Mouse (Mus musculus): ENCODE data around the gene Tmem174. TPM values are rescaled to one million over a fixed set of nuclear protein-coding genes. Genes with fewer than 3 reads are reported as not detected.

Tmem174 gene
- polyA plus RNA-seq, 1 experiment from 2014 or later, result not detected

DNA sequence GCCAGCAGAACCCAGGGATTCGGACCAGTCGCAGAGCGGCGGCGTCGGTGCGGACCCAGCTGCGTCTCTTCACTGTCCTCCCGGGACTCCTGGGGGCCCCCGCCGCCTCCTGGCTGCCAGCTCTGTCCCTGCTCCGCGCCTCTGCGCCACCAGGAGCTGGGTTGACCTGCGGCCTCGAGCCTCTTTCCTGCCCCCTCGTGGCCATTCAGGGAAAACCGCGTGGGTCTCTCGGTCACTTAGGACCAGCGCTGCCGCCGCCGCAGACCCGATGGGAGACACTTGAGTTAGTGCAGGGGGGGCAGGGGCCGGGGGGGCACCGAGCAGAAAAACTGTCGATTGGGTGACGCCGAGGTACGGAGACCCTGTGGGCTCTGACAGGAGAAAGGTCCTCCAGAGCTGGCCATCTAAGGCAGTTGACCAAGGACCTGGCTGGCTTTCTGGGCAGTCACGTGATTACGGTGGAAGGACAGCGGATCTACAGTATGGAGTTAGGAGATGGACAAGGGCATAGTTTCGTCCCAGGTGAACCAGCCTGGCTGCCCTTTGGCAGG, 48.2 kb downstream of the Tmem174 start:
- DNase-seq (ENCODE audit: low spot score, missing footprints), result peak; percentile 99
- H3K4me3 ChIP-seq (ENCODE audit: low read depth, low read length), result peak overlapping the region; percentile 42
- peak; percentile 87 for ATAC-seq (ENCODE audit: low FRiP score)
- H3K4me2 ChIP-seq, result peak overlapping the region; percentile 69
- H3K36me3 ChIP-seq (ENCODE audit: control insufficient read depth, insufficient read depth, low read length), result no peaks in the 10 kb centered on the region
- peaks cover 58% of the 10 kb centered on the region for H3K27me3 ChIP-seq (ENCODE audit: control insufficient read depth, insufficient read depth, low read length)
- H3K9me3 ChIP-seq (ENCODE audit: control insufficient read depth, low read length), result no peaks in the 10 kb centered on the region
- peak overlapping the region; percentile 47; the same call in 1 of the 2 replicates for H3K9ac ChIP-seq (ENCODE audit: low read length)
- peaks cover 10% of the 10 kb centered on the region for H3K4me1 ChIP-seq (ENCODE audit: control insufficient read depth, insufficient read depth, low read length)
- WGBS, result under 1% methylated on average over 35 of the region's 35 CpGs
- no peak overlapping the region for H3K27ac ChIP-seq (ENCODE audit: low read depth, low read length)

DNA sequence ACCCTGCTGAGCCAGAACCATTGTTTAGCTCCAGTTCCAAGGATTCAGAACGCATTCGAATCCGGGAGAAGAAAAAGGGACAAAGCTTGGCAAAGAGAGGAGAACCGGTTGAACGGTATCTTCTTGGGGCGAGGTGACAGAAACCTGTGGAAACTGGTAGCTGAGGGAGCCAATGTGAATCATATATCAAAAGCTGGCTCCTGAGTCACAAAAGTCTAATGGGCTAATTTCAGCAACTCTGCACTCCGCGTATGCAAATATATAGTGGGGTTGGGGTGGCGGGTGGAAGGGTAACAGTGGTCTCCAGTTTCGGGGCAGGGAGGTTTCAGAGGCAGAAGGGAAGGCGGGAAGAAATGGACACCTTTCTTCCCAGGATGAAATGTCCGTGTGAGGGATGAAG, 48.7 kb downstream of the Tmem174 start:
- DNase-seq (ENCODE audit: low spot score, missing footprints), result peak; percentile 95
- H3K27ac ChIP-seq (ENCODE audit: low read depth, low read length), result no peak overlapping the region
- H3K9ac ChIP-seq (ENCODE audit: low read length), result 0 out of 2 replicates have a peak overlapping the region, but pooled peaks have one; percentile 47
- peak overlapping the region; percentile 69 for H3K4me2 ChIP-seq
- peaks cover 10% of the 10 kb centered on the region for H3K4me1 ChIP-seq (ENCODE audit: control insufficient read depth, insufficient read depth, low read length)
- H3K36me3 ChIP-seq (ENCODE audit: control insufficient read depth, insufficient read depth, low read length), result no peaks in the 10 kb centered on the region
- H3K27me3 ChIP-seq (ENCODE audit: control insufficient read depth, insufficient read depth, low read length), result peaks cover 64% of the 10 kb centered on the region
- no peak for ATAC-seq (ENCODE audit: low FRiP score)
- peak overlapping the region; percentile 42 for H3K4me3 ChIP-seq (ENCODE audit: low read depth, low read length)
- no peaks in the 10 kb centered on the region for H3K9me3 ChIP-seq (ENCODE audit: control insufficient read depth, low read length)
- WGBS, result 2% methylated on average over 12 of the region's 12 CpGs

DNA sequence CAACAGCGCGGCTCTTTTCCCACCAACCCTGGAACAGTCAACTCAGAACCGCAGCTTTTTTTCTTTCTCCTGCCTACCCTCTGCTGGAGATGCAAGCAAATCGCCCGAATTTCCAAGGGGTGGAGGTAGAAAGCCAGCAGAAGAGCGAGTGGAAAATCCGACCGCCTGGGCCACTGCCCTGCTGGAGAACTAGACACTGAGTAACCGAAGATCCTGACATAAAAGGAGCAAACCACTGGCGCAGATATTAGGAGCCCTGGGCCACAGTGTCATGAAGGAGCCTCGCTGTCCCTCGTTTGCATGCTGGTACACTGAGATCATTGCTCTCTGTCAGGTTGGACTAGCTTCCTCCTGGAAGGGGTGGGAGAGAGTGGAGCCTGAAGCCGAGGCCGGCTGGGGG, 49.6 kb downstream of the Tmem174 start:
- Histone ChIP-seq H3K27me3 (ENCODE audit: control insufficient read depth, insufficient read depth, low read length) (peaks cover 68% of the 10 kb centered on the region), H3K36me3 (ENCODE audit: control insufficient read depth, insufficient read depth, low read length) (no peaks in the 10 kb centered on the region), H3K9ac (ENCODE audit: low read length) (no peak overlapping the region), H3K4me3 (ENCODE audit: low read depth, low read length) (no peak overlapping the region), H3K27ac (ENCODE audit: low read depth, low read length) (no peak overlapping the region), H3K4me1 (ENCODE audit: control insufficient read depth, insufficient read depth, low read length) (peaks cover 10% of the 10 kb centered on the region), H3K4me2 (0 out of 2 replicates have a peak overlapping the region, but pooled peaks have one; percentile 7), H3K9me3 (ENCODE audit: control insufficient read depth, low read length) (no peaks in the 10 kb centered on the region)
- peak; percentile 48; the same call in 1 of the 2 replicates for ATAC-seq (ENCODE audit: low FRiP score)
- peak; percentile 92 for DNase-seq (ENCODE audit: low spot score, missing footprints)
- WGBS, result under 1% methylated on average over 14 of the region's 14 CpGs

DNA sequence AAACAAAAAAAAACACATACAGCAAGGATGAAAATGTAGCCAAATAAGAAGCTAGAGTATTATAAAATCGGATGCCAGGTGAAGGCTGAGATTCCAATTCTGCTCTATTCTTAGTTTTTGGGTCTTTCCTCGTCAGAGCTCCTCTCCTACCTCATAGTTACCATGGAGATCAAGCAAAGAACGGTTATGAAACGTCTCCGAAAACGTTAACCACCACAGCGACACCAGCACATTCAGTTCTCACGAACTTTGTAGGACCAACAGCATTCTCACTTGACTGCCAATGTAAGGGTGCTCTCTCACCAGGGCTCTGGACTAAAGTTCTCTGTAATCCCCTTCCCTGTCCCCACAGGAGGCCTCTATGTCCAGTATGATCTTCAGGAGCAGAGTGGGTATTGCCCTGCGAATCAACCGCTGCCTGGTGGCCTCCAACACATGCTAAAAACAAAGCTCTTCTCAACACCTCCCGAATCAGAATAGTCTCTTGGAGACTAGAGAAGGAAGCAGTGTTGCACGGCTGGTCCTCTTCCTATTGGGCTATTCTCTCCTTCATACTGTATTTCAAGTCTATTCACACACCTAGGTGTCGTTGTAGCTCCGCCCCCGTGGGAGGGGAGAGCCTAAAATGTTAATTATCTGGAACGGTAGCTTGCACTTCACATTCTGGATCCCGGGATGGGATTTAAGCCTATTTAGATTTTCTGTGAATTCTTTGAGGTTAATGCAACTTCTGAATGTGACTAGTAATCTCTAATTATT, 50.2 kb downstream of the Tmem174 start:
- DNase-seq (ENCODE audit: low spot score, missing footprints), result peak; percentile 88
- Histone ChIP-seq H3K4me3 (ENCODE audit: low read depth, low read length) (no peak overlapping the region), H3K36me3 (ENCODE audit: control insufficient read depth, insufficient read depth, low read length) (no peaks in the 10 kb centered on the region), H3K4me1 (ENCODE audit: control insufficient read depth, insufficient read depth, low read length) (peaks cover 10% of the 10 kb centered on the region), H3K27me3 (ENCODE audit: control insufficient read depth, insufficient read depth, low read length) (peaks cover 72% of the 10 kb centered on the region), H3K9me3 (ENCODE audit: control insufficient read depth, low read length) (no peaks in the 10 kb centered on the region), H3K9ac (ENCODE audit: low read length) (no peak overlapping the region), H3K4me2 (no peak overlapping the region), H3K27ac (ENCODE audit: low read depth, low read length) (no peak overlapping the region)
- WGBS, result 24% methylated on average over 17 of the region's 17 CpGs
- ATAC-seq (ENCODE audit: low FRiP score), result no peak

Other genes starting within 250 kb of the Tmem174 start
- gene Gm10320, start 145.4 kb downstream of the Tmem174 start, polyA plus RNA-seq (2014; fragmentation: Nextera tagmentation; extraction: Ambion mirVana), result 0.88 and 1.0 TPM in 2 replicates
- gene Tmem171, start 57.4 kb upstream of the Tmem174 start, polyA plus RNA-seq (2014; fragmentation: Nextera tagmentation; extraction: Ambion mirVana), result not detected in 2 replicates
- gene Fcho2, start 178.0 kb upstream of the Tmem174 start, polyA plus RNA-seq (2014; fragmentation: Nextera tagmentation; extraction: Ambion mirVana), result 23.4 and 28.9 TPM in 2 replicates

Data from midbrain, embryonic 11.5 days (tissue).